Mouse (Mus musculus) lung, adult 2 months (tissue): ENCODE results near the gene Sirt1. TPM values are rescaled to one million over a fixed set of nuclear protein-coding genes. Genes with fewer than 3 reads are reported as not detected.
"Not testable (repeated sequence)": the region's sequence is repeated elsewhere in the genome, so short reads cannot be mapped to it uniquely, and the experiment has no call there.

Experiments
- DNase-seq: peaks from one replicate; pipeline ENCODE4 v3.0.0; 2022
- H3K4me1 ChIP-seq: fragments of 200-500 bp; 2 replicates; pipeline ENCODE4 v1.6.1; 2011; ENCODE audit warnings: low read length; ENCODE audit not compliant: control insufficient read depth, insufficient read depth
- H3K4me3 ChIP-seq: fragments of 200-500 bp; replicated peaks from 2 replicates; pipeline ENCODE3; 2011; ENCODE audit warnings: low read depth, mild to moderate bottlenecking, control low read depth, low read length; ENCODE audit errors: extremely low read depth
- CTCF ChIP-seq: fragments of 200-500 bp; IDR thresholded peaks from 2 replicates; pipeline ENCODE4 v1.5.1; 2011; ENCODE audit warnings: mild to moderate bottlenecking, low read length, control low read depth; ENCODE audit not compliant: insufficient read depth
- POLR2A ChIP-seq: fragments of 200-500 bp; IDR thresholded peaks from 2 replicates; pipeline ENCODE4 v1.6.1; 2011; ENCODE audit warnings: low read depth, mild to moderate bottlenecking, control low read depth, low read length, borderline replicate concordance; ENCODE audit errors: extremely low read depth
- WGBS: fragments of 180-500 bp; shearing (Covaris S2); methylation state at CpG from one replicate; pipeline ENCODE4 v1.1.7; 2018; 5-methylcytosine and 5-hydroxymethylcytosine counted together
- polyA plus RNA-seq: library from polyadenylated mRNA; depleted of rRNA; stranded (reverse); fragments of >200 nt; gene quantifications from 2 replicates; pipeline ENCODE4 v1.2.3, GENCODE M21; 2012

Gene Sirt1
- polyA plus RNA-seq, 1 experiment = 4.8 TPM

DNA sequence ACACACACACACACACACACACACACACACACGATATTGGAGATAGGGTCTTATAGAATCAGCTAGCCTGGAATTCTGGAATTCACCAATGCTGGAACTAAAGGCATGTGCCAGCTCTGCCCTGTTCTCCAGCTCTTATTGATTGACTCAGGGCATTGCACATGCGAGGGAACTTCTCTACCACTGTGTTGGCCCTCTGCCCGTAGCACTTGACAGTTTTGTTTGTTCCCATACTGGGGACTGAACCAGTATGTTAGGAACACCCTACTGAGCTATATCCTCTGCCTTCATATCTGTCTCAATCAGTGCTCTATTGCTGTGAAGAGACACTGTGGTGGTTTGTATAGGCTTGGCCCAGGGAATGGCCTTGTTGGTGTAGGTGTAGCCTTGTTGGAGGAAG lies 13.5 kb downstream of the Sirt1 start:
- TF ChIP-seq POLR2A = no peak
- TF ChIP-seq CTCF = no peak
- WGBS = 57% methylated on average over 3 of the region's 3 CpGs
- peak; percentile 33 for DNase-seq
- H3K4me1 ChIP-seq = no peaks in the 10 kb centered on the region
- H3K4me3 ChIP-seq = no peak overlapping the region

DNA sequence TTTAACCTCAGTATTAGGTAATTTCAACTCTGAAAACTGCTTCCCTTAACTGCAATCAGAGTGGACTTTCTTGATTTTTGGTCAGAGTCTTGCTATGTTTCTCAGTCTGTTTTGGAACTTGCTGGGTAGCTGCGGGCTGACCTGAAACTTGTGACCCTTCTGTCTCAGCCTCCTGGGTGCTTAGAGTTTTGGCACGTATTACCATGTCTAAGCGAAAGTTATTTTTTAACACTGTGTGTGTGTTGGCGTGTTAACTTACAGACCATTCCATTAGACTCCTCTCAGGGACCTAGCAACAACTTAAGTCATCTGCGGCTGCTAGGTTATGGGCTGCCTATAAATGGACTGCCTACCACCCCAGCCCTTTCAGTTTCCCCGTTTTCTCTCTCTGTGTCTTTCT lies 14.1 kb downstream of the Sirt1 start:
- H3K4me3 ChIP-seq = no peak overlapping the region
- WGBS = 74% methylated on average over 6 of the region's 6 CpGs
- no peak for TF ChIP-seq CTCF
- TF ChIP-seq POLR2A = no peak
- no peak for DNase-seq
- no peaks in the 10 kb centered on the region for H3K4me1 ChIP-seq

DNA sequence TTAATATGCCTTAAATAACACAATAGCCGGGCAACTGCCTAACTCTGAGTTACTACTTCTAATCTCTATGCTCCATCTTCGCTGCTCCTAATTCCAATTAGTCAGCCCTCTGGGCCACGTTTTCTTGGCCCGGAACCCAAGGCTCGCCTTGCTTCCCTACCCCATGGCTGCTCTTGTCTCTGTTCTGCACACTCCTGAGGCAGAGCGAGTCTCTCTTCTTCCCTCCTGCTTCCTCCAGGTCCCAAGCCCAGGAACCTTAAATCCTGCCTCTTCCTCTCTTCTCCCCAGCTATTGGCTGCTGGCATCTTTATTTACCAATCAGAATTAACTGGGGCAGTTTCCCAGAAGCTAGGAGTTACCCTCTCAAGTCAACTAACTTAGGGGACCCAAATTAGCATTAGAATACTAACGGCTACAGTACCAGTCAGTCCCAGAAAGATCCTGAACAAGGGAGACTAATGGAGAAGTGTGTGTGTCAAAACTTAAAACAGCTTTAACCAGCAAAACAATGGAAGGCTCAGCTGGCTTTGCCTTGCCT lies 15.5 kb downstream of the Sirt1 start:
- WGBS = 59% methylated on average over 7 of the region's 7 CpGs
- TF ChIP-seq POLR2A (no peak), CTCF (no peak)

DNA sequence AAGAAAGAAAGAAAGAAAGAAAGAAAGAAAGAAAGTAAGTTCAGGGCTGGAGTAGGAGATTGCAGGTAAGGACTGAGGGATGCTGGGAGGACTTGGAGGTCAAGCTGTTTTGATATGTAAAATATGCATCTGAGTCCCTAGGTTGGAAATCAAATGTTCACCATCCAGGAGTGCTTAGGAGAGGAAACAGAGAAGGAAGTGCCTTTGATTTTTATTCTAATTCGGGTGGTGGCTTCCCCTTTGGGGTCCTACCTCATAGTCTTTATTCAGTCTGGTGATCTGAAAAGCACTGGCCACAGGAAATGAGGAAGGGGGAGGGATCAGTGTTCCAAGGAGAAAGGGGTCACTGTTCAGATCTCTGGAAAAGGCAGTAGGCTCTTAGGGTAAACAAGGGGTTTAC lies 21.0 kb downstream of the Sirt1 start:
- H3K4me1 ChIP-seq = no peaks in the 10 kb centered on the region
- H3K4me3 ChIP-seq = no peak overlapping the region
- DNase-seq = no peak
- no peak for TF ChIP-seq POLR2A
- no peak for TF ChIP-seq CTCF
- 33% methylated on average over 1 of the region's 1 CpGs for WGBS

More for the DNA sequence above, 15.5 kb downstream of the Sirt1 start:
- H3K4me1 ChIP-seq = no peaks in the 10 kb centered on the region
- no peak for DNase-seq
- H3K4me3 ChIP-seq = no peak overlapping the region

DNA sequence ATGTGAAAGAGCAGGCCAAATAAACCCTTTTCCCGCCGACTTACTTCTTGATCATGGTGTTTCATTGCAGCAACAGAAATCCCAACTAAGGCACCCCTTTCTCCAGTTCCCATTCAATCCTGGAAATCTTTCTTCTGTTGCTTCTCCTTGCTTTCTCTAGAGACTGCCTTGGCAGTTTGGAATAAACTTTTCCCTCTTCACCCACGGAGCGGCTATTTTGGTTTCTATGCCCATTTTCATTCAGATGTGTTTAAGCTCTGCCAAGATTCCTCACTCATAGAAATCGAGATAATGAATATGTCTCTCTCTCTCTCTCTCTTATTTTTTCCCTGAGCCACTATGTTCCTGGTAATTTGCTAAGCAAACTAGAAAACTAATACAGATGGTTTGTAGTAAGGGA lies 29.4 kb downstream of the Sirt1 start:
- no peaks in the 10 kb centered on the region for H3K4me1 ChIP-seq
- no peak overlapping the region for H3K4me3 ChIP-seq
- DNase-seq = no peak
- TF ChIP-seq CTCF (no peak), POLR2A (no peak)
- whole genome bisulfite sequencing = 70% methylated on average over 5 of the region's 5 CpGs

DNA sequence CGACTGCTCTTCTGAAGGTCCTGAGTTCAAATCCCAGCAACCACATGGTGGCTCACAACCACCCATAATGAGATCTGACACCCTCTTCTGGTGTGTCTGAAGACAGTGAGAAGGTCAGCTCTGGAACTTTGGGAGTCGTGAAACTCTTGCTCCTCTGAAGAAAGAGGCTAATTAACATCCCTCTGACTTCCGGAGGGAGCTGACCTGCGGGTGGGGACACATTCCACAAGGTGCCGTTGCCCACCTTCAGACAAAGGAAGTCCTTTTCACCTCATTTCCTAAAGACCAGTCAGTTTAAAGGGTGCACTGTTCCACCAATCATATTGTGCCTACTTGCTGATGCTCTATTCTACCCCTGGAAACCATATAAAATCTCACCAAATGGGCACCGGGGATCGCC lies 30.4 kb downstream of the Sirt1 start:
- not testable (repeated sequence) for H3K4me3 ChIP-seq, DNase-seq
- 83% methylated on average over 7 of the region's 7 CpGs for WGBS

DNA sequence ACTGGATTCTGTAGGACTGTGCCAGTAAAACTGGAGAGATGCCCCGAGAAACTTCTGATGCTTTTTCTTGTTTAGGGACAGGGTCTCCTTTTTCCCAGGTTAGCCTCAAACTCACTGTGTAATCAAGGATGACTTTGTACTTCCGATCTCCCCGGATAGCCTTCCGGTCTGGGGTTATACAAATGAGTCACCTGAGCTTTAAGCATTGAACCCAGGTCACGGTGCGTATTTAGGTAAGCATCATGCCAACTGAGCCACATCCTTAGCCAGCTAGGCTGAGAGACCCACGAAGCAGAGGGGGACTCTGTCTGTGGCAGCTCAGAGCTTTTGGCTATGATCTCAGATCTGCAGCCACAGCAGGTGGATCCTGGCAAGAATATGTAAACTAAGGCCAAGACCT lies 30.8 kb downstream of the Sirt1 start:
- 83% methylated on average over 7 of the region's 7 CpGs for WGBS
- no peak for DNase-seq
- no peaks in the 10 kb centered on the region for H3K4me1 ChIP-seq
- TF ChIP-seq CTCF = no peak
- no peak overlapping the region for H3K4me3 ChIP-seq

More for the DNA sequence above, 30.4 kb downstream of the Sirt1 start:
- not testable (repeated sequence) for H3K4me1 ChIP-seq

DNA sequence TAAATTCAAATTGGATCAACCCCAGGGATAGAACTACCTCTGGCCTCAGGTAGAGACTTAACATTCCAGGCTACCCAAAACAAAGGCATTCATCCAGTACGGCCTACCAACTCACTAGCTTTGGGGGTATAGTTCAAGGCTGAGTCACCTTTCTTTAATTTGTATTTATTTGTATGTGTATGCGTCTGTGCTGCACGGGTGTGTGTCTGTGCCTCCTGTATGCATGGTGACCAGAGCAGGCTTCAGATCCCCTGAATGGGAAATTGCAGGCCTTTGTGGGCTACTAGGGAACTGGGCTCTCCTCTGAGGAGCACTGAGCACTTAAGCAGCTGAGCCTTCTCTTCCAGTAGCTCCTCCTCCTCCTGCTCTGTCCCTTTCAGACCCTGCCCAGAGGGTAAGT lies 33.2 kb downstream of the Sirt1 start:
- TF ChIP-seq CTCF (no peak), POLR2A (no peak)
- DNase-seq = no peak
- 78% methylated on average over 3 of the region's 3 CpGs for WGBS
- Histone ChIP-seq H3K4me1 (no peaks in the 10 kb centered on the region), H3K4me3 (no peak overlapping the region)

DNA sequence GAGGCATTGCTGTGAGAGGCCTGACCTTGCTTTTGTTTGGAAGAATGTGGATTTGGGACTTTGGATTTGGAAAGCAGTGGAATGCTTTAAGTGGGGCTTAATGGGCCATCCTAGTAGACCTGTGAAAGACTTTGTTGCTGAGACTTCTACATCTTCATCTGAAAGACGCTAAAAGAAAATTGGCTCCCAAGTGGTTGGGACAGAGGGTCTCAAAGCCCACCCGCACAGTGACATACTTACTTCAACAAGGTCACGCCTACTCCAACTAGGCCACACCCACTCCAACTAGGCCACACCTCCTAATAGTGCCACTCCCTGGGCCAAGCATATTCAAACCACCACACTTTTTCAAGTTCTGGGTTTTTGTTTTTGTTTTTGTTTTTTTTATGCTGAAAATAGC lies 36.8 kb downstream of the Sirt1 start:
- 92% methylated on average over 3 of the region's 3 CpGs for WGBS
- no peak for DNase-seq
- H3K4me1 ChIP-seq = no peaks in the 10 kb centered on the region
- no peak overlapping the region for H3K4me3 ChIP-seq
- TF ChIP-seq CTCF (no peak), POLR2A (no peak)

DNA sequence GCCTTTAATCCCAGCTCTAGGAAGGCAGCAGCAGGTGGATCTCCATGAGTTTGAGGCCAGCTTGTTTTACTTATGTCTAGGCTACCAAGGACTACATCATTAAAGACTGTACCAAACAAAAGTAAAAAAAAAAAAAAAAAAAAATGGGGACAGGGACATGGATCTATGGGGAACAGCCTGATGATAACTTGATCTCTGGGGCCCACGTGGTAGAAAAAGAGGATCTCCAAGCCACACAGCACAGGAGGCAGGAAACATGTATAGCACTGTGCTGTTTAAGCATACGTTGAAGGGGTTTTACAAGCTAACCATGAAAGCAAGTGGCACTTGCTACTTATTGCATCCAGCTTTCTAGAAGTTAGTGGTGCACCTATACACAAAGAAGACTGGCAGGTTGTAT lies 40.2 kb downstream of the Sirt1 start:
- no peak for DNase-seq
- TF ChIP-seq CTCF (no peak), POLR2A (no peak)
- 89% methylated on average over 2 of the region's 2 CpGs for WGBS

More for the DNA sequence above, 40.2 kb downstream of the Sirt1 start:
- H3K4me3 ChIP-seq = no peak overlapping the region
- peaks cover 6% of the 10 kb centered on the region for H3K4me1 ChIP-seq
